Mouse (Mus musculus) cerebral cortex, adult 2 months (tissue): ENCODE data around the gene Pdcd11.

Experiments used
- WGBS: fragments of 180-500 bp; shearing (Covaris S2); methylation state at CpG from one replicate; pipeline ENCODE4 v1.1.7; 2018; 5-methylcytosine and 5-hydroxymethylcytosine counted together

Pdcd11 gene

GRCm38 (mm10) chr19:47128164-47128563, 37.6 kb downstream of the Pdcd11 start:
- WGBS = 75% methylated on average over 10 of the region's 10 CpGs

GRCm38 (mm10) chr19:47128835-47129234, 38.3 kb downstream of the Pdcd11 start:
- 63% methylated on average over 11 of the region's 11 CpGs for WGBS

GRCm38 (mm10) chr19:47130551-47131125, 40.1 kb downstream of the Pdcd11 start:
- 87% methylated on average over 15 of the region's 15 CpGs for WGBS

- 64% methylated on average over 7 of the region's 7 CpGs for WGBS
Observed at GRCm38 (mm10) chr19:47133161-47133560, 42.6 kb downstream of the Pdcd11 start.

GRCm38 (mm10) chr19:47135568-47135967, 45.0 kb downstream of the Pdcd11 start:
- WGBS = 94% methylated on average over 17 of the region's 17 CpGs

GRCm38 (mm10) chr19:47136170-47136569, 45.6 kb downstream of the Pdcd11 start:
- WGBS = 88% methylated on average over 5 of the region's 5 CpGs

- WGBS = 24% methylated on average over 6 of the region's 6 CpGs
Observed at GRCm38 (mm10) chr19:47137051-47137581, 46.5 kb downstream of the Pdcd11 start.

- 8% methylated on average over 28 of the region's 28 CpGs for WGBS
Observed at GRCm38 (mm10) chr19:47137771-47138421, 47.3 kb downstream of the Pdcd11 start, which contains the start of gene Calhm2. TSS of gene Calhm2 (minus strand) at chr19:47138294.

GRCm38 (mm10) chr19:47139611-47140010, 49.0 kb downstream of the Pdcd11 start:
- WGBS = 32% methylated on average over 7 of the region's 7 CpGs

- 85% methylated on average over 6 of the region's 6 CpGs for WGBS
Observed at GRCm38 (mm10) chr19:47142438-47142837, 51.9 kb downstream of the Pdcd11 start.

GRCm38 (mm10) chr19:47144154-47144553, 53.6 kb downstream of the Pdcd11 start, which contains the start of gene Calhm1:
TSS of gene Calhm1 (minus strand) at chr19:47144254.
- 96% methylated on average over 6 of the region's 6 CpGs for WGBS

- WGBS = 79% methylated on average over 5 of the region's 5 CpGs
Observed at GRCm38 (mm10) chr19:47148267-47148847, 57.8 kb downstream of the Pdcd11 start.

GRCm38 (mm10) chr19:47149854-47150253, 59.3 kb downstream of the Pdcd11 start:
- 77% methylated on average over 4 of the region's 4 CpGs for WGBS

- 27% methylated on average over 32 of the region's 32 CpGs for WGBS
Observed at GRCm38 (mm10) chr19:47151332-47152061, 60.9 kb downstream of the Pdcd11 start.

GRCm38 (mm10) chr19:47152062-47152369, 61.4 kb downstream of the Pdcd11 start:
- 64% methylated on average over 12 of the region's 12 CpGs for WGBS

- WGBS = 90% methylated on average over 7 of the region's 7 CpGs
Observed at GRCm38 (mm10) chr19:47153767-47154166, 63.2 kb downstream of the Pdcd11 start.

- WGBS = 88% methylated on average over 11 of the region's 11 CpGs
Observed at GRCm38 (mm10) chr19:47157664-47158063, 67.1 kb downstream of the Pdcd11 start, which contains the start of gene Calhm3. TSS of gene Calhm3 (minus strand) at chr19:47157764.

- WGBS = 55% methylated on average over 4 of the region's 4 CpGs
Observed at GRCm38 (mm10) chr19:47161669-47162068, 71.1 kb downstream of the Pdcd11 start.

- WGBS = 96% methylated on average over 6 of the region's 6 CpGs
Observed at GRCm38 (mm10) chr19:47163176-47163744, 72.7 kb downstream of the Pdcd11 start.

GRCm38 (mm10) chr19:47166758-47167157, 76.2 kb downstream of the Pdcd11 start:
- WGBS = 60% methylated on average over 3 of the region's 3 CpGs

GRCm38 (mm10) chr19:47167617-47168214, 77.1 kb downstream of the Pdcd11 start:
- 41% methylated on average over 7 of the region's 7 CpGs for WGBS
